Mouse (Mus musculus): ENCODE measurements around the gene Spaca7.
A peak's percentile ranks its signal among the peaks of the same experiment; 100 is the strongest.
"Not testable (repeated sequence)": the region's sequence is repeated elsewhere in the genome, so short reads cannot be mapped to it uniquely, and the experiment has no call there.

Spaca7 gene

DNA sequence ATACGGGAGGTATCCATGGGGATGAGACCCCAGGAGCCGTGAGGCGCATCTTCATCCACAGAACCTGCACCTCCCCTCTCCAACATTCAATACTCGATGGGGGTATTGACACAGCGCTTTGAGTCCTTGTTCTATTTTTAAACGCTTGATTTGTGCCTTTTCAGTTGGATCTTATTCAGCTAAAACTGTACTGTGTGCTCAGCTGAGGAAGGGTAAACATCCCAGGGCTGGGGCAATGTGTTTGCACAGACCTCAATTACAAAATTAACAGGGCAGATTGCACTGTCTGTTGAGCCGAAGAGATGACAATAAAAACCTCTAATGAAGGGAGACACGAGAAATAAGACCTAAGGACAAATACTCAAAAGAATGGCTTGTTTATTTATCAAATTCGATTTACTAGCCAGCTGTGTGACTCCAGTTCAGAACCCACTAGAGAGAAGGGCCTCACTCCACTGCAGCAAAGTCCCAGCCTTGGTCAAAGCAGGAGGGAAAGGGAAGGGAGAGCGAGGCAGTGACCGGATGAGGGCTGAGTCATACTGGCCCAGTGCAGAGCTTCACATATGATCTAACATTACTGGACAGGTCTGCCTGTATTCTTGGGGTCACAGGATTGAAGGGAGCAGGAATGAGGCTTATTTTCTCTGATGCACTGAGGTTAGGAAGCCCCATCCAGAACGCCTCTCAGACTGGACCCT, 37.1 kb downstream of the Spaca7 start:
- no peak for DNase-seq (ENCODE audit: low spot score in 2 of 2)

DNA sequence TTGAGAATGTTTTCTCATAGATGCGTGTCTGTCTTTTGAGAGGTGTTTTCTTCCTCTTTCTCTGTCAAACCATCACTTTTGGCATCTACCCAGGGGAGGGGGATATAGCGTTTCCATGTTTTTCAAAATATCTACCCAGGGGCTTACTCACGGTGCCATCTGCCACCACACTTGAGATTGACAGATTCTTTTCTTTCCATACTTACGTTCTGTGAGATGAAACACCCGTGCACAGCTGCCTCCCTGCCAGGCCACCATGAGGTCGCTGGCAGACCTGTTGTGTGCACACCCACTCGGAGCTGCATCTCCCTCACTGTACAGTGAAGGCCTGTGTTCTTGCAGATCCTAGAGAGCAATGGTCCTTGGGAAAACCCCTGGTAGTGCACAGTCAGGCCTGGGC, 40.4 kb downstream of the Spaca7 start:
- no peak for DNase-seq (ENCODE audit: low spot score in 2 of 2)

DNA sequence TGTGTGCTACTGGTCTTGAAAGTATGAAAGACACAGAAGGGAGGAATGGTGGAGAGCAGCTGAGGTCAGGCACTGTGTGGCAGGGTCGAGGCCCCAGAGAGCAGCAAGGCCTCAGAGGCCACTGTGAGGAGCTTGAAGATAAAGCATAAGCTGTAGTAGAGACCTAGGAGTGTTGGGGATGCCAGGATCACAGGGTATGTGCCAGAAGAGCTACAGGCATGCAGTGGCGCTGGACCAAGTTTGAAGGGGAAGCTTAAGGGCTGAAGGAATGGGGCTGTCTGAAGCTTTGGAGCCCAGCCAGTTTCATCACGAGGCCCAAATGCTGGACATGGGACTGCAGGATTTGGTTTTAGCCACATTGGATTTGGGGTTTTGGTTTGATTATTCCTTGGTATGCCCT, 44.5 kb downstream of the Spaca7 start:
- DNase-seq (ENCODE audit: low spot score in 2 of 2), result not testable (repeated sequence)

DNA sequence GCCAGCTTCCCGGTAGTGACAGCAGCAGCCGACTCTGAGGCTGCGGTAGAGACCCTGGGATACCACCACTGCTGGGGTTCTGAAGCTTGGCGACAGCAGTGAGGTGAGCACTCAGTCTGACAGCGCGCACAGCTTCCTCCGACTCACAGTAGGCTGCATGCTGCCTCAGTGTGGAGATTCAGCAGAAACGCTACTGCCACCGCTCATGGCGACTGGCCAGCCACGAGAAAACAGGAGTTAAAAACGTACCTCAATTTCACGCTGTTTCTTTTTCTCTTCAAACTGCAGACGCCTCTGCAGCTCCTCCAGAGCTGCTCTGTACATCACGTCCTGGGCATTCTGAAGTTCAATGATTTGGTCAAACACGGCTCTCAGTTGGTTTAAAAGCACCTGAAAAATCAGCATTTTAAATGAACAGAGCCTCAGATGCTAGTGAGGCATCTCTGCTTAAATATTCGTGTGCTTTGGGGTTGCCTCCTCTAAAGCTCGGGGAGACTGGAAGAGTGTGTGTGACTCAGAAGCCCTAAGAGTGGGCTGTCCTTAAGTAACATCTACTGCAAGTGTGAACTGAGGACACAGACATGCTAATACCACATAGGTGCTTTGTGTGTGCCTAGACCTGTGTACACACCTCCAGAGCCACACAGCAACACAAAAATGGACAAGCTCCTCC, 48.9 kb downstream of the Spaca7 start:
- DNase-seq (ENCODE audit: low spot score in 2 of 2), result peak in 1 of 2 experiments; percentile 50

DNA sequence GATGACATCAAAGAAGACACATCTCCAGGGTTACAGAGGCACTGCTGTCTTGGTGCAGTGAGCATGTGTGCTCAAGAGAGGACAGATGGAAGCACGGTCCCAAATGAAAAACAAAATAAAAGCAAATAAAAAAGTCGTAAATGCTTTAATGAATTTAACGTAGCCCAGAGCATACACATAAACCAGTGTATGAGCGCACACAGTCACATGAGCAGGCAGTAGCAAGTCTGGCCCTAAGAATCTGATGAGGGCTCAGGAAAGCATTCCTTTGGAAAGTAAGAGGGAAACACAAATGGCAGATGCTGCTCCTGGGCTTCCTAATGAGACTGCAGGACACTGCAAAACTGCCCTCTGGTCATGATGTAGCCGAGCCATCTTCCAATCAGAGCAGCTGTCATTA, 53.1 kb downstream of the Spaca7 start:
- no peak for DNase-seq (ENCODE audit: low spot score in 2 of 2)

DNA sequence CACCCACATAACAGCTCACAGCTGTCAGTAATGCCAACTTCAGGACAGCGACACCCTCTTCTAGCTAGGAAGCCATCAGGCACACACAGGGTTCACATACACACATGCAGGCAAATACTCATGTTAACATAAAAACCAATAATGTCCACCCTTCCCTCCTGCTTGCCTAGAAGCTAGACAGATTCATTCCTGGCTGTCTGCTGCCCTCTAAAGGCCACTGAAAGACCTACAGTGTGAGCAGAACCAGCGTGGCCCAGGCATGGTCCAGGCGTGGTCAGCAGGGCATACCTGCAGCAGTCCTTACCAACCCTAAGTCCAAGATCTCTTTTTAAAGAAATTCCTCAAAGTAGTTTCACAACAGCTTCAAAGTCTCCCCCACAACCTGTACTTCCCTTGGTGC, 56.2 kb downstream of the Spaca7 start:
- peak in 1 of 2 experiments; percentile 56 for DNase-seq (ENCODE audit: low spot score in 2 of 2)

DNA sequence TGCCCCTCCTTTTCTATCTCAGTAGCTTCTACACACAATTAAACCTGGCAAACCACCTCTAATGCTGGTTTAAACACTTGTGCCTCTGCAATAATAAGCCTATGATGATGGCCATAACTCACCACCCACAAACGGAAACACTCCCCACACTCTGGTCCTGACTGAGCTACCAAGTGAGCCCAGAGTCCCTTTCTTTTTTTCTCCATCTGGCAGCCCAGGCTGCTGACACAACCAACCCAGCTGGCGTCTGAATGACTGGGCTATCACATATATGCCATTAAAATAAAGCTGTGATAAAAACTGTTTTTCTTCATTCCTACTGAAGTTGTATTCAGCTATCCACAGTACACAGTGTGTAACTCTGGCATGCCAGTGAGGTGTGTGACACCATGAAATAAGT, 62.5 kb downstream of the Spaca7 start:
- DNase-seq (ENCODE audit: low spot score in 2 of 2), result no peak

DNA sequence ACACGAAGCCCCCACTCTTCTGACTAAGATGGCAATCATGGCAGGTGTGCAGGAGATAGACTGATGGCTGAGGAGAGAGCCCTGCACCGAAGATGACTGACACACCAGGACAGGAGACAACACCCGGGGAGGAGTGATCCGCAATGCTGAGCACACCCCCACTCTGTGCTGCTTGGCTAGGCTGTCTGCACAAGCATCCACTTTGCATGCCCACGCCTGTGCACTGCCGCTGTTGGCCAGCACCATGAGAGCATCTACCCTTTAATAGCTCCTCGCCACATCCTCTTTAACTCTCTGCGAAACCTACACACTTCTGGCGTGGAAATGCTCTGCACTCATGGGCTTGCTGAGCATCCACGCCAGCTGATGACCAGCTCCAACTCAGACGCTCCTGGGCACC, 65.6 kb downstream of the Spaca7 start:
- no peak for DNase-seq (ENCODE audit: low spot score in 2 of 2)

DNA sequence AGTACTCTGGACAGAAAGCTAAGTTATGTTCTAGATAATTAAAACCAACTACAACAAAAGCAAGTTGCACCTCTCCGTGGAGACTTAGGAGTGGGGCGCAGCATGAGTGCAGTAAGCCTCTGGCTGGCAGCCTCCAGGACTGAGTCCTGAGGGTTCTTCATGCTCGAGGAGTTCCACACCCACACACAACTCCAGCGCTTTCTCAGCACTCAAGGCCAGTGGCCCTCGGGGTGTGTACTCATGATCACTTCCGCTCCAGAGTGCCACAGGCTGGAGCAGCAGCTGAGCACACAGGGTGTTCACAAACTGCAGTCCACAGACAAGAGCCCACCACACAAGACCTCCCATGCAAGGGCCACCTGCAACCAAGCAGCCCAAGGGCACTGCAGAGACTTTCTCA, 68.7 kb downstream of the Spaca7 start:
- DNase-seq (ENCODE audit: low spot score in 2 of 2), result no peak

DNA sequence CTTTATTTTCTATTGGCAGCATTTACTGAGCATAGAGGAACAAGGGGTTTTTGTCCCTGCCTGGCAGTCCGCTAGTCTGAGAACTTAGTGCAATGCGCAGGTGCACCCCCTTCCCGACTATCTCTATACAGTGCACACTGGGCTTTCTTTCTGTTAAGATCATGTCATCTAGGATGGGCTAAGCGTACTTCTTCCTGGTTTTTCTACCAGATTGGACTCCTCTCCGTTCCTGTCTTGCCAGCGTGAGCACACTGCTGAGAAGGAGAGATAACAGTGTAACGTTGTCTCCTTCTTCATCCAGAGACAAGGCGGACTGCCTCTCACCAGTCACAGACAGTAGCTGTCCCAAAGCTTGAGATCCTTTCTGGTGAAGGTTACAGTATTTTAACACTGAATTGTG, 71.5 kb downstream of the Spaca7 start:
- DNase-seq (ENCODE audit: low spot score in 2 of 2), result no peak

DNA sequence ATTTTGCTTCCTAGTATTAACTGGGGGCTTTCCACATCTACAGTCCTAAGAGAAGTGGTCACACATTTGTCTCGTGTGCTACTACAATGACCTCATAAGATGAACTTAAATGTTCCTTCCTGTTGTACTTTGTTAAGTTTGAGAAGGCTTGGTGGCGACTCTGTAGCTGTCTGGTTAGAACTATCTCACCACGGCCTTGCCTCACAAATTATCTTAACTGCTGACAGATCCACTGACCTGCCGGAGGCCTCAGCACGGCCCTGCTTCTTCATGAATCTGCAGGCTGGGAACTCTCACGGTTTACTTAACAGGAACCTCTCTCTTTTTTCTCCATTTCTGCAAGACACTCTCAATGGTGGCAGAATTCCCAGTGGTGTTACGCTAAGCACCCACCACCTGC, 72.1 kb downstream of the Spaca7 start:
- no peak for DNase-seq (ENCODE audit: low spot score in 2 of 2)

DNA sequence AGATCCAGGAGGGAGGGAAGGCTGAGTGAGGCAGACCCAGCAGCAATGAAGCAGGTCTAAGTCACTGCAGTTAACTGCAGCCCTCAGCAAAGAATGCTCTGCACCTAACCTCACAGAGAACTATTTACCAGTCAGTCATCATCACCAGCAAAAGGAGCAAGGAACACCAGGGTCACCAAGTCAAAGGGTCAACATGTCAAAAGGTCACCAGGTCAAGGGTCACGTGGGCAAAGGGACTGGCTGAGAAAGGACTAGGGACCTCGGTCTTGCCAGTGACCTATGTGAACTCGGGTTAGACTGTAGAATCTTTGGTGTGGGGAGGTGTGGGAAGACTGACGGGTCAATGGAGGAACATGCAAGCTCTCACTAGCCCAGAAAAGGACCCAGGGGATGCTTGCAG, 73.7 kb downstream of the Spaca7 start:
- DNase-seq (ENCODE audit: low spot score in 2 of 2), result no peak

DNA sequence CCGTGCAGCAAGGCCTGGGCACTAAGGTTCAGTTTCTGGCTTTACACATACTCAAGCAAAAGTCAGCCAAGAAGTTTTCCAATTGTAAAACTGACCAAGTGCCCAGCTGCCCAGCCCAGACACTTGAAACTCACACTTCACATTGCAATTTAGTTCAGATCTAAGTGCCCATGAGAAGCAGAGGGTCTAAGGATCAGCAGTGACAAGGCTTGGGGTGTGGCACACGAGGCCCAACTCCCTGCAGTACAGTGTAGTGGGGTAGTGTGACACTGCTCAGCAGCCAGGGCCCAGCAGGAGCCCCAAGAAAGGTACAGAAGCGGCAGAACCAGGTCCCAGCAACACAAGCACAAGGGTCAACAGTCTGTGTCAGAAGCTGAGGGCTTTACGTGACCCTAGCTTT, 76.1 kb downstream of the Spaca7 start:
- no peak for DNase-seq (ENCODE audit: low spot score in 2 of 2)

Measured in left cerebral cortex, adult 9 months (tissue).